Mouse (Mus musculus): Measurements from ENCODE around the gene Actn4.

Gene Actn4

GRCm38 (mm10) chr7:28961927-28962670, at the start of gene Actn4:
Gene Actn4 (minus strand): TSS chr7:28962340.
- DNase-seq = peak; percentile 100

- peak; percentile 57 for DNase-seq
Measured at GRCm38 (mm10) chr7:29008714-29009113, 46.6 kb upstream of the Actn4 start.

DNA sequence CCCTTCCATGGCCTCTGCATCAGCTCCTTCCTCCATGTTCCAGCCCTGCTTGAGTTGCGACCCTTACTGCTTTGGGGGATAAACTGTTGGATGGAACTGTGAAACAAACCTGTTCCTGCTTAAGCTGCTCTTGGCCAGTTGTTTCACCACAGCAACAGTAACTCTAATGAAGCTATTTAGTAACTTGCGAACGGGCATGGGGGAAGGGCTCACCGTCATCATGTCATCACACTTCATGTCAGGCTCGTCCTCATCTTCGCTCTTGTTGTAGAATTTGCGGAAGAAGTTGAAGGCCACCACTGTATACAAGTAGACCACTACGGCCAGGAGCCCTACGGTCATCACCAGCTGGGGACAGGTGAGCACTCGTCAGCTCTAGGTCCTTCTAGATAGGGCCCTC, 46.0 kb upstream of the Actn4 start:
- DNase-seq = no peak

DNA sequence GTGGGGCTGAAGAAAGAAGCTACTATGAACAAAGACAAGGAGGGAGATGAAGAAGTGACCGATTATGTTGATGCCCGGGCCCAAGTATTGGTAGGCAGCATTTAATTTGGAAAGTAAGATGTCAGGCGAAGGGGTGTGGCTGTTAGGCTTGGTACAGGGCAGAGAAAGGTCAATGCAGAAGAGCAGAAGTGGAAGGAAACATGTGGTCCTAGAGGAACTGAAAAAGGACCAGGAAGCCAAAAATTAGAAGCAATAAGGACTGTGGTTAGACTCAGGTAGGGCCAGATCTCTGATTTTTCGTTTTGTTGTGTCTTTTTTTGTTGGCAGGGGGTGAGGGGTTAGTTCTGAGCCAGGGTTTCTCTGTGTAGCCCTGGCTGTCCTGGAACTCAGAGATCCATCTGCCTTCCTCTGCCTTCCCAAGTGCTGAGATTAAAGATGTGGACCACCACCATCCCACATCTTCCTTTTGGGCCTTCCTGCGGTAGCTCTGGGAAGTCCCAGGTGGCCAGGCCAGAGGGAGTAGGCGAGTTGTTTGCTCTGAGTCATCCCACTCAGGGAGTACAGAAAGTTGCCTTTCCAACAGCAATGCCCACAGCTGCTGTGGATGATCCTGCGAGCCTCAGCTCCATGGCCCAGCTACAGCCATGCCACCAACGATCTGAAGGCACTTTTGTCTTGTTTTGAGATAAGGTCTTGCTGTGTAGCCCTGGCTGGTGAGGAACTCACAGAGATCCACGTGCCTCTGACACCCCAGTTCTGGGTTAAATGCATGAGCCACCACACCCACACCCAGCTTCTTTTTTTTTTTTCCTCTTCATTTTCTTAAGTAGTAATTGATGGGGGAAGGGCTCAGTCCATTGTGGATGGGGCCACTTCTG, 45.3 kb upstream of the Actn4 start:
- DNase-seq = no peak

GRCm38 (mm10) chr7:29000651-29001605, 38.8 kb upstream of the Actn4 start:
- DNase-seq = peak; percentile 96

- no peak for DNase-seq
Measured at GRCm38 (mm10) chr7:28993402-28993801, 31.3 kb upstream of the Actn4 start.

- no peak for DNase-seq
Measured at GRCm38 (mm10) chr7:28992997-28993396, 30.9 kb upstream of the Actn4 start.

GRCm38 (mm10) chr7:28991616-28992015, 29.5 kb upstream of the Actn4 start:
- DNase-seq = peak; percentile 42

DNA sequence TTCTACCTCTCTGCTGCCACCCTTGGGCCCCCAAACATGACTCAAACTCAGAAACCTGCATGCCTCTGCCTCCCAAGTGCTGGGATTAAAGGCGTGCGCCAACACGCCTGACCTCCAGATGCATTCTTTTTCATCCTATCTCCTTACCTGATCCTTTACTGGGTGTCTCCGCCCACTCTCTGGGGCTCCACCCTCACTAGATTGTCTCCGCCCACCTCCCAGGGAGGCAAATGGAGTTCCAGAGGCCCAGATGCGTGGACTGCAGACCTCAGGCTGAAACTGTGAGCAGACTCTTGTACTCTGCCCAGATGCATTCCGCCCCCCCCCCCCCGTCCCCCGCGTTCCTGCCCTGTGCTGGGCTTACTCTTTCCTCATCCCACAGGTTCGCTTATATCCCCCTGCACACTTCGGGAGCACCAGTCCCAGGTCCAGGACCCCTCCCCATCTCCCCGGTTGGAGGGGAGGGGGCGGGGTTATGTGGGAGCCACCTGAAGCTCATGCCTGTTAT, 28.7 kb upstream of the Actn4 start:
- no peak for DNase-seq

GRCm38 (mm10) chr7:28985207-28985606, 23.1 kb upstream of the Actn4 start:
- DNase-seq = no peak

- DNase-seq = no peak
Measured at GRCm38 (mm10) chr7:28984452-28984851, 22.3 kb upstream of the Actn4 start.

GRCm38 (mm10) chr7:28983849-28984248, 21.7 kb upstream of the Actn4 start:
- DNase-seq = no peak

DNA sequence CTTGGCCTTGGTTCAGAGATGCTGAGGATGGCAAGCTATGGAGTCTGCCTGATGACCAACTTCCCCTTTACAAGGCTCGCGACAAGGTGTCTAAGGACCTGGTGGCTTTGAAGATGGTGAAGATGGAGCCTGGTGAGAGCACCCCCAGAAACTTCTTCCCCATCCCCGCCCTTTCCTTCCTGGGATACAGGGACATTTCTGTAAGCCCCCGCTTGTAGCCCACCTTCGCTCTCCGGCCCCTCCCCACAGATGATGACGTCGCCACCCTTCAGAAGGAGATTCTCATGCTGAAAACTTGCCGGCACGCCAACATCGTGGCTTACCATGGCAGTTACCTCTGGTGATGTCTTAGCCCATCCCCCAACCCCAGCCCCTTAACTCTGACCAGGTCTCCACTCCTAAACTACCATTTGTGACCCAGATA, 21.0 kb upstream of the Actn4 start:
- DNase-seq = peak; percentile 77

DNA sequence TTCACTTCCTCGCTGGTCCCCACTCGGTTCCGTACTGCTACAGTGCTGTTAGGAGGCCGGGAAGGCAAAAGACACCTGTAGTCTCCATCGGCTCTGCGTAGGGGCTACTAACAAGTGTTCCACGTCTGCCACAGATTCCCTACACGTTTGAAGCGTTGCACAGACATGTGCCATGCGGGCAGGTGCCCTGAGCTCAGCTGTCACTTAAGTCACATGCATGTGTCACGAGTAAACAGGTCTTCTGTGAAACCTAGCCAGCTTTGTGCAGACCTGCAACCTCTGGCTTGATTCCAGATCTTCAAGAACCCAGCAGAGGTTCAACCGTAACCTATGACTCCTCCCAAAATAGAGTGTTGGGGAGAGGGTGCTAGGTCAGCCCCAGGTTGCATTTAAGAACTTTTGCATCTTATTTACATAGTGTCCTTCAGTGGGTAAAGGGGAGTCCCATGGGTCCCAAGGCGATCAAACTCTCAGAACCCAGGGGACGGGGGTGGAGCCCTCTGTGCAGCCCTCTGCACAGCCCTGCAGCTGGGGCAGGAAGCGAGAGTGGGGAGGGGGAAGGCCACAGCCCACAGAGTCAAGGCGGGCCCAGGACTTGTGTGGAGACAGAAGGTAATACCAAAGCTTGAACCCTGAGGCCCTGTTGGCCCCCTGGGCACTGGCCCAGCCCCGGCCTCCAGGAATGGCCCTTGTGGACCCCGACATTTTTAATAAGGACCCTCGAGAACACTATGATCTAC, 20.3 kb upstream of the Actn4 start:
- peak; percentile 88 for DNase-seq

DNA sequence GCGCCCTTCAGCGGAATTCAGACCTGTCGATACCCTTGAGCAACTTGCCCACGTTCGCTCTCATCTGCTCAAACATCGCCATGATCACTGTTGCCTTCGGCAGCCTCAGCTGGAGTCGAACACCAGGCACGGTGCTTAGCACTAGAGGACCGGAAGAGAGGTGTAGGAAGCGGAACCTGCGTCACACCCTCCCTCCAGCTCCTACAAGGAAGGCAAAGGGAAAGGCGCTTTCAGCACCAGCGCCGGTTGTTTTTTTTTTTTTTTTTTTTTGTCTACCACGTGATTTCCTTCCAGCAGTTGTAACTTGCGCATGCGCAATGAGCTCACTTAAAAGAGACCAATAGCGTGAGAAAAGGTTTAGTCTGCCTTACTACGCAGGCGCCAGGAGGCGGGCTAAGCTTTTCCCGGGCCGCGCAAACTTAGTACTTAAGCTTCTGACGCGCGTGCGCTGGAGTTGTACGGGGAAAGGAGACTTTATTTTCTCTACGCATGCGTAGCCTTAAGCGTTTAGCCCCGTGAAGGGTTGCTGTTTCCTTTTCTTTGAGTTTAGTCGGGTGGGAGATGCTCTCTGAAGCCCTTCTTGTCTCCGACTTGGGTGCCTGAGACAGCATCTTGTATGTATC, 19.6 kb upstream of the Actn4 start, which contains the start of the genes Eif3k and Map4k1:
Eif3k (minus strand) TSS at position 214 of the 623 bp plus-strand sequence.
Map4k1 (plus strand) TSS at position 400 of the 623 bp plus-strand sequence.
- DNase-seq = peak; percentile 97

DNA sequence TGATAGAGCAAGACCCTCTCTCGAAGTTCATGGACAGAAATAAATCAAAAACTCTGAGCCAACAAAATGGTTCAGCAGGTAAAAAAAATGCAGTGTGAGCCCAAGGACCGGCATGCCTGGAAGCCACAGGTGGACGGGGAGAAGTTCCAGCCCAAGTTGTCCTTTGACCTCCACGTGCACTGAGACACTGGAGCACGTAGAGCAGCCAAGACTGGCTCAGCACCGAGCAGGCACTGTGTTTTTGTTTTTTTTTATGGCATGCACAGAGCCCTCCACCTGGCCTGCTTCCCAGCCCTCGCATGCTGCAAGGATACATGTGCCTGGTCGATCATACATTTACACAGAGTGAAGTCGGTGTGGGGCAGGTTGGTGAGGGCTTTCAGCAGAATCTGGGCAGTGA, 15.4 kb upstream of the Actn4 start:
- no peak for DNase-seq

- DNase-seq = no peak
Measured at GRCm38 (mm10) chr7:28973025-28973424, 10.9 kb upstream of the Actn4 start.

DNA sequence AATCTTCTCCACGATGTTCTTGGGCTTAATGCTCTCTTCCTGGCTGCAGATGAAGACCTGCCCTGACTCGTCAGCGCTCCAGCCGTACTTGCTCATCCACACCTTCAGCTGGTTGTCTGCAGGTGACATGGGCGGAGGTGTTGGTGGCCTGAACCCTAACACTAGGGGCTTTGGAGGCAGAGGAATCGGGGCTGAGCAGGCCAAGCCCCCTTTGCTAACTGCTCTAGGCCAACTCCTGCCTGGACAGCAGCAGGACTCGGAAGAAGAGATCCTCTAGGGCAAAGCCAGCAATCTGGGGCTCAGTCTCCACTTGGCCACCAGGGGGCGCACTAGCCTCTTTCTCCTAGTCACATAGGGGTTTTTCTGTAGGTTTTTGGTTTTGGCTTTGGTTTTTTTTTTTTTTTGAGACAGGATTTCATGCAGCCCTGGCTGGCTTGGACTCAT, 10.4 kb upstream of the Actn4 start:
- DNase-seq = peak; percentile 95

- DNase-seq = no peak
Measured at GRCm38 (mm10) chr7:28971770-28972269, 9.7 kb upstream of the Actn4 start.

- no peak for DNase-seq
Measured at GRCm38 (mm10) chr7:28971029-28971428, 8.9 kb upstream of the Actn4 start.
